Mouse (Mus musculus): ENCODE results near the gene Jpt1. TPM values are rescaled to one million over a fixed set of nuclear protein-coding genes. Genes with fewer than 3 reads are reported as not detected.
A peak's percentile ranks its signal among the peaks of the same experiment; 100 is the strongest.
"Not testable (repeated sequence)": the region's sequence is repeated elsewhere in the genome, so short reads cannot be mapped to it uniquely, and the experiment has no call there.

Jpt1 gene
- polyA plus RNA-seq, 2 experiments = 151 to 233 TPM

GRCm38 (mm10) chr11:115457405-115457804 is 56.8 kb downstream of the Jpt1 start:
- no peak for DNase-seq (ENCODE audit: low read depth in 3 of 3, low spot score in 3 of 3)
- no peaks in the 10 kb centered on the region for H3K9me3 ChIP-seq (ENCODE audit: control insufficient read depth, low read length)
- no peaks in the 10 kb centered on the region for H3K4me1 ChIP-seq (replicated peaks; ENCODE audit: control insufficient read depth in 2 of 2, insufficient read depth in 2 of 2, low read length in 1 of 2)
- H3K9ac ChIP-seq (replicated peaks) = no peak overlapping the region
- no peaks in the 10 kb centered on the region for H3K36me3 ChIP-seq (replicated peaks; ENCODE audit: control insufficient read depth, insufficient read depth, low read depth)
- H3K27me3 ChIP-seq (ENCODE audit: control insufficient read depth, insufficient read depth, low read length) = no peaks in the 10 kb centered on the region; the same call in 1 of the 2 replicates
- no peak for TF ChIP-seq CTCF (IDR thresholded peaks at IDR 0.05; ENCODE audit: low read depth)
- TF ChIP-seq EP300 (IDR thresholded peaks at IDR 0.05; ENCODE audit: low read depth) = no peak
- WGBS (ENCODE audit: insufficient replicate concordance) = 37% methylated on average over 6 of the region's 6 CpGs
- H3K4me3 ChIP-seq (ENCODE audit: insufficient read depth in 1 of 2, low read depth in 2 of 2, low read length in 2 of 2) = no peak overlapping the region
- H3K27ac ChIP-seq = no peak overlapping the region
- 0 out of 2 replicates have a peak, but pooled peaks have one; percentile 23 for ATAC-seq (ENCODE audit: insufficient read depth)
- no peak overlapping the region for H3K4me2 ChIP-seq (ENCODE audit: low read depth)

- WGBS (ENCODE audit: insufficient replicate concordance) = 69% methylated on average over 5 of the region's 5 CpGs
- no peak overlapping the region for H3K4me3 ChIP-seq (ENCODE audit: insufficient read depth in 1 of 2, low read depth in 2 of 2, low read length in 2 of 2)
- no peak for ATAC-seq (ENCODE audit: insufficient read depth)
Observed at GRCm38 (mm10) chr11:115456182-115456581, 58.0 kb downstream of the Jpt1 start.

DNA sequence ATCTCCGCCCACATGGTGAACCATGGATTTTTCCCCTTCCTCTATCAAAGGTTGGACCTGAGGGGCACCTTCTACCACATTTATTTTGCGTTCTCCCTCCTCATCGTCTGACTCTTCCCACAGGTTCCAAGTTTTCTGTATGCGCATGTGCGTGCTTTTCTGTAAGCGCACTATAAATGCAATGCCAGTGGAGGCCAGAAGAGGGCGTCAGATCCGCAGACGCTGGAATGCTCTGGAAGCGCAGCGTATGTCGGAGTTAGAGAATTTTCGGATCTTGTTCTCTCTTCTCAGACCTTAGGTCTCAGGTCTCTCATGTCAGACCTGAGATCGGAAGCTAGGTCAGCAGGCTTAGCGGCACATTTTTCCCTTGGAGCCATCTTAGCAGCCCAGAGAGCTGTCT is 58.6 kb downstream of the Jpt1 start:
- DNase-seq (ENCODE audit: low read depth in 3 of 3, low spot score in 3 of 3) (no peak), ATAC-seq (ENCODE audit: insufficient read depth) (no peak)
- Histone ChIP-seq H3K27ac (no peak overlapping the region), H3K4me3 (ENCODE audit: insufficient read depth in 1 of 2, low read depth in 2 of 2, low read length in 2 of 2) (no peak overlapping the region), H3K9me3 (ENCODE audit: control insufficient read depth, low read length) (no peaks in the 10 kb centered on the region), H3K4me2 (ENCODE audit: low read depth) (no peak overlapping the region), H3K9ac (replicated peaks) (no peak overlapping the region), H3K4me1 (replicated peaks; ENCODE audit: control insufficient read depth in 2 of 2, insufficient read depth in 2 of 2, low read length in 1 of 2) (no peaks in the 10 kb centered on the region), H3K36me3 (replicated peaks; ENCODE audit: control insufficient read depth, insufficient read depth, low read depth) (no peaks in the 10 kb centered on the region), H3K27me3 (ENCODE audit: control insufficient read depth, insufficient read depth, low read length) (no peaks in the 10 kb centered on the region; the same call in 1 of the 2 replicates)
- TF ChIP-seq CTCF (IDR thresholded peaks at IDR 0.05; ENCODE audit: low read depth) = peak; percentile 53
- TF ChIP-seq EP300 (IDR thresholded peaks at IDR 0.05; ENCODE audit: low read depth) = no peak
- WGBS (ENCODE audit: insufficient replicate concordance) = 78% methylated on average over 15 of the region's 15 CpGs

More at GRCm38 (mm10) chr11:115456182-115456581, 58.0 kb downstream of the Jpt1 start:
- Histone ChIP-seq H3K27ac (no peak overlapping the region), H3K9me3 (ENCODE audit: control insufficient read depth, low read length) (no peaks in the 10 kb centered on the region), H3K4me1 (replicated peaks; ENCODE audit: control insufficient read depth in 2 of 2, insufficient read depth in 2 of 2, low read length in 1 of 2) (no peaks in the 10 kb centered on the region), H3K4me2 (ENCODE audit: low read depth) (no peak overlapping the region), H3K27me3 (ENCODE audit: control insufficient read depth, insufficient read depth, low read length) (no peaks in the 10 kb centered on the region; the same call in 1 of the 2 replicates), H3K36me3 (replicated peaks; ENCODE audit: control insufficient read depth, insufficient read depth, low read depth) (no peaks in the 10 kb centered on the region), H3K9ac (replicated peaks) (no peak overlapping the region)
- TF ChIP-seq EP300 (IDR thresholded peaks at IDR 0.05; ENCODE audit: low read depth) (no peak), CTCF (IDR thresholded peaks at IDR 0.05; ENCODE audit: low read depth) (no peak)
- DNase-seq (ENCODE audit: low read depth in 3 of 3, low spot score in 3 of 3) = no peak

GRCm38 (mm10) chr11:115454822-115455221 is 59.4 kb downstream of the Jpt1 start:
- H3K4me2 ChIP-seq (ENCODE audit: low read depth); ATAC-seq (ENCODE audit: insufficient read depth); H3K9ac ChIP-seq (replicated peaks); H3K27me3 ChIP-seq (ENCODE audit: control insufficient read depth, insufficient read depth, low read length); H3K27ac ChIP-seq; H3K36me3 ChIP-seq (replicated peaks; ENCODE audit: control insufficient read depth, insufficient read depth, low read depth); DNase-seq (ENCODE audit: low read depth in 3 of 3, low spot score in 3 of 3); H3K9me3 ChIP-seq (ENCODE audit: control insufficient read depth, low read length); H3K4me3 ChIP-seq (ENCODE audit: insufficient read depth in 1 of 2, low read depth in 2 of 2, low read length in 2 of 2); H3K4me1 ChIP-seq (replicated peaks; ENCODE audit: control insufficient read depth in 2 of 2, insufficient read depth in 2 of 2, low read length in 1 of 2): not testable (repeated sequence)
- WGBS (ENCODE audit: insufficient replicate concordance) = 65% methylated on average over 6 of the region's 6 CpGs
- peak; percentile 28; the same call in 1 of the 2 replicates for TF ChIP-seq CTCF (IDR thresholded peaks at IDR 0.05; ENCODE audit: low read depth)

DNA sequence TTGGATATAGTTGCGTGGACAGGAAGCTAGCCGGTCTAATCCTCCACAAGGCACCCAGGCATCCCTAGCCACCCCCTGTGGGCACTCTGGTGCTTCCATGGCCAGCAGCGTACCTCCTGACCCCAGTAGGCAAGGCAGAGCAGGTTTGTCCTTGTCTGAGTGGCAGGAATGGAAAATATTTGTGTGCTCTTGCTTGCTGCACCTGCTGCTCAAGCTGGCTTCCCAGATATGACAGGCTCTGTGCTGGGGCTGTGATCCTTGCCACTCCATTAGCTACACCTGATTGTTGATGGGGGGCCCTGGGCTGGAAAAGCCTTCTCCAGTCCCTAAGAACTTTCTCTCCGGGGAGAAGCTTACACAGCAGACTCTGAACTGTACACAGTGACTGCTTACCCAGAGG is 60.9 kb downstream of the Jpt1 start:
- WGBS (ENCODE audit: insufficient replicate concordance) = 64% methylated on average over 4 of the region's 4 CpGs

More for the DNA sequence above, 60.9 kb downstream of the Jpt1 start:
- Histone ChIP-seq H3K9ac (replicated peaks) (no peak overlapping the region), H3K4me1 (replicated peaks; ENCODE audit: control insufficient read depth in 2 of 2, insufficient read depth in 2 of 2, low read length in 1 of 2) (peaks cover 0 to 12% of the 10 kb centered on the region in 2 experiments; a peak in 2 of 4 replicates), H3K4me3 (ENCODE audit: insufficient read depth in 1 of 2, low read depth in 2 of 2, low read length in 2 of 2) (no peak overlapping the region), H3K36me3 (replicated peaks; ENCODE audit: control insufficient read depth, insufficient read depth, low read depth) (no peaks in the 10 kb centered on the region), H3K27me3 (ENCODE audit: control insufficient read depth, insufficient read depth, low read length) (no peaks in the 10 kb centered on the region), H3K4me2 (ENCODE audit: low read depth) (no peak overlapping the region), H3K27ac (no peak overlapping the region), H3K9me3 (ENCODE audit: control insufficient read depth, low read length) (no peaks in the 10 kb centered on the region)
- DNase-seq (ENCODE audit: low read depth in 3 of 3, low spot score in 3 of 3) (no peak), ATAC-seq (ENCODE audit: insufficient read depth) (no peak)
- TF ChIP-seq EP300 (IDR thresholded peaks at IDR 0.05; ENCODE audit: low read depth) (no peak), CTCF (IDR thresholded peaks at IDR 0.05; ENCODE audit: low read depth) (no peak)
